Mouse (Mus musculus) ES-E14 (cell line): ENCODE results near the gene Akr1b3. TPM values are rescaled to one million over a fixed set of nuclear protein-coding genes. Genes with fewer than 3 reads are reported as not detected.

Experiments used
- DNase-seq: peaks from one replicate; pipeline ENCODE4 v3.0.0-alpha.2; 2013; ENCODE audit warnings: low read depth, low spot score
- H3K27ac ChIP-seq: 2 replicates; pipeline ENCODE4 v1.5.1; 2012; ENCODE audit warnings: low read depth, mild to moderate bottlenecking, low read length, moderate library complexity, mixed read lengths; ENCODE audit not compliant: poor library complexity, insufficient read depth, severe bottlenecking
- H3K36me3 ChIP-seq: 2 replicates; pipeline ENCODE4 v1.6.1; 2012; ENCODE audit warnings: mild to moderate bottlenecking, low read length, moderate library complexity, mixed read lengths; ENCODE audit not compliant: control insufficient read depth, poor library complexity, insufficient read depth, severe bottlenecking
- H3K4me1 ChIP-seq, 2 experiments: fragments of 150-350 bp in 1 of 2; sonication (generic) in 1 of 2; 2 replicates each; pipeline ENCODE4 v1.6.1; 2012; ENCODE audit warnings: low read length in 2 of 2, mild to moderate bottlenecking in 1 of 2, mixed read lengths in 1 of 2; ENCODE audit not compliant: control insufficient read depth in 2 of 2, insufficient read depth in 2 of 2, poor library complexity in 1 of 2
- H3K4me3 ChIP-seq, 2 experiments: fragments of 150-350 bp in 1 of 2; sonication (generic) in 1 of 2; 2 replicates each; pipeline ENCODE4 v1.5.1; 2012; ENCODE audit warnings: low read length in 2 of 2, low read depth in 1 of 2, mild to moderate bottlenecking in 1 of 2, mixed read lengths in 1 of 2; ENCODE audit not compliant: insufficient read depth in 1 of 2, poor library complexity in 1 of 2, severe bottlenecking in 1 of 2
- H3K9ac ChIP-seq: 2 replicates; pipeline ENCODE4 v1.6.1; 2012; ENCODE audit warnings: low read depth, mild to moderate bottlenecking, low read length, mixed read lengths; ENCODE audit not compliant: poor library complexity, insufficient read depth, severe bottlenecking
- H3K9me3 ChIP-seq: fragments of 150-350 bp; sonication (generic); 2 replicates; pipeline ENCODE4 v1.6.1; 2012; ENCODE audit warnings: low read depth, mild to moderate bottlenecking, low read length; ENCODE audit not compliant: control insufficient read depth, insufficient read depth
- CHD2 ChIP-seq: IDR thresholded peaks from 2 replicates; pipeline ENCODE4 v1.6.1; 2014; ENCODE audit warnings: mild to moderate bottlenecking, low read depth, low read length, inconsistent platforms
- HCFC1 ChIP-seq: IDR thresholded peaks from 2 replicates; pipeline ENCODE4 v1.6.1; 2012; ENCODE audit warnings: low read length, inconsistent platforms, borderline replicate concordance; ENCODE audit not compliant: insufficient read depth
- MAFK ChIP-seq: IDR thresholded peaks from 2 replicates; pipeline ENCODE4 v1.6.1; 2014; ENCODE audit warnings: mild to moderate bottlenecking, low read depth, low read length, inconsistent platforms; ENCODE audit not compliant: insufficient read depth
- ZC3H11A ChIP-seq: IDR thresholded peaks from 2 replicates; pipeline ENCODE4 v1.6.1; 2012; ENCODE audit warnings: low read depth, mild to moderate bottlenecking, inconsistent platforms, low read length, borderline replicate concordance
- ZNF384 ChIP-seq: IDR thresholded peaks from 2 replicates; pipeline ENCODE4 v1.6.1; 2012; ENCODE audit warnings: low read depth, low read length, inconsistent platforms
- in situ Hi-C, 2 experiments: fragments of 600-800 bp; cut with MboI; formaldehyde crosslinking; loops; one replicate each; pipeline ENCODE4 v1.15.1; 2025; ENCODE audit warnings: low sequenced_read_pairs in 2 of 2, inconsistent platforms in 1 of 2; ENCODE audit not compliant: unreplicated experiment in 2 of 2
- total RNA-seq: library from RNA; depleted of rRNA; stranded (reverse); fragments of 300-350 nt; gene quantifications from 2 replicates; pipeline ENCODE4 v1.2.3, GENCODE M21; 2012

Akr1b3 gene
- total RNA-seq, 1 experiment = 431 TPM

- no peak overlapping the region for H3K9ac ChIP-seq
- no peaks in the 10 kb centered on the region for H3K4me1 ChIP-seq
- no peak overlapping the region for H3K4me3 ChIP-seq
- no peak for DNase-seq
- TF ChIP-seq HCFC1 = no peak
- TF ChIP-seq MAFK = no peak
- no peak for TF ChIP-seq ZC3H11A
- TF ChIP-seq CHD2 = no peak
- no peak for TF ChIP-seq ZNF384
- no peaks in the 10 kb centered on the region for H3K36me3 ChIP-seq
- no peaks in the 10 kb centered on the region for H3K9me3 ChIP-seq
- in situ Hi-C loops = loop anchor here (10.0 to 25.0 kb wide), 4 partner anchors 48 to 465 kb away; no protein-coding TSS in a partner anchor
- no peak overlapping the region for H3K27ac ChIP-seq
Observed at GRCm38 (mm10) chr6:34297055-34297454, 20.2 kb downstream of the Akr1b3 start.

GRCm38 (mm10) chr6:34295437-34295836, 21.8 kb downstream of the Akr1b3 start:
- H3K27ac ChIP-seq = no peak overlapping the region
- no peaks in the 10 kb centered on the region for H3K4me1 ChIP-seq
- in situ Hi-C loops = loop anchor here (10.0 to 25.0 kb wide), 4 partner anchors 49 to 467 kb away; no protein-coding TSS in a partner anchor
- no peak for DNase-seq
- H3K36me3 ChIP-seq = no peaks in the 10 kb centered on the region
- H3K4me3 ChIP-seq = no peak overlapping the region
- no peaks in the 10 kb centered on the region for H3K9me3 ChIP-seq
- H3K9ac ChIP-seq = no peak overlapping the region
- TF ChIP-seq ZNF384 (no peak), ZC3H11A (no peak), HCFC1 (no peak), MAFK (no peak), CHD2 (no peak)

- Histone ChIP-seq H3K36me3 (no peaks in the 10 kb centered on the region), H3K9ac (no peak overlapping the region), H3K9me3 (no peaks in the 10 kb centered on the region), H3K27ac (no peak overlapping the region), H3K4me1 (no peaks in the 10 kb centered on the region), H3K4me3 (no peak overlapping the region)
- peak; percentile 71 for DNase-seq
- in situ Hi-C loops = loop anchor here (5.0 to 25.0 kb wide), 5 partner anchors 52 to 469 kb away; no protein-coding TSS in a partner anchor
- TF ChIP-seq MAFK (no peak), ZC3H11A (peak; percentile 98), HCFC1 (no peak), ZNF384 (no peak), CHD2 (no peak)
Observed at GRCm38 (mm10) chr6:34292882-34293487, 24.3 kb downstream of the Akr1b3 start.

GRCm38 (mm10) chr6:34292196-34292881, 24.9 kb downstream of the Akr1b3 start:
- no peak overlapping the region for H3K4me3 ChIP-seq
- in situ Hi-C loops = loop anchor here (5.0 to 25.0 kb wide), 5 partner anchors 52 to 470 kb away; no protein-coding TSS in a partner anchor
- TF ChIP-seq MAFK (no peak), CHD2 (no peak), ZC3H11A (no peak), ZNF384 (no peak), HCFC1 (no peak)
- no peak overlapping the region for H3K9ac ChIP-seq
- no peaks in the 10 kb centered on the region for H3K36me3 ChIP-seq
- no peak for DNase-seq
- no peaks in the 10 kb centered on the region for H3K4me1 ChIP-seq
- H3K27ac ChIP-seq = no peak overlapping the region
- H3K9me3 ChIP-seq = no peaks in the 10 kb centered on the region

- H3K27ac ChIP-seq = no peak overlapping the region
- no peak for DNase-seq
- H3K9me3 ChIP-seq = no peaks in the 10 kb centered on the region
- H3K4me1 ChIP-seq = no peaks in the 10 kb centered on the region
- no peaks in the 10 kb centered on the region for H3K36me3 ChIP-seq
- H3K4me3 ChIP-seq = no peak overlapping the region
- H3K9ac ChIP-seq = no peak overlapping the region
- in situ Hi-C loops = loop anchor here (5.0 to 25.0 kb wide), 5 partner anchors 54 to 472 kb away; no protein-coding TSS in a partner anchor
- TF ChIP-seq ZC3H11A = no peak
- no peak for TF ChIP-seq ZNF384
- TF ChIP-seq HCFC1 = no peak
- no peak for TF ChIP-seq CHD2
- no peak for TF ChIP-seq MAFK
Observed at GRCm38 (mm10) chr6:34290681-34291080, 26.6 kb downstream of the Akr1b3 start.
